Mouse (Mus musculus) adrenal gland, postnatal 36 days (tissue): Measurements from ENCODE around the gene Atp5g2. TPM values are rescaled to one million over a fixed set of nuclear protein-coding genes. Genes with fewer than 3 reads are reported as not detected.
A peak's percentile ranks its signal among the peaks of the same experiment; 100 is the strongest.
"Not testable (repeated sequence)": the region's sequence is repeated elsewhere in the genome, so short reads cannot be mapped to it uniquely, and the experiment has no call there.

Experiments used
- DNase-seq, 2 experiments: peaks; one replicate each; pipeline ENCODE4 v3.0.0; 2021; ENCODE audit warnings: mixed read lengths in 1 of 2
- total RNA-seq, 2 experiments: library from RNA; stranded (reverse); gene quantifications; 2 replicates each; pipeline ENCODE4 v1.2.3; 2021

Gene Atp5g2
- total RNA-seq, 2 experiments from 2014 or later, result 16.8 to 20.8 TPM

- DNase-seq, result no peak
Observed at GRCm38 (mm10) chr15:102669571-102669970, 2.6 kb downstream of the Atp5g2 start.

DNA sequence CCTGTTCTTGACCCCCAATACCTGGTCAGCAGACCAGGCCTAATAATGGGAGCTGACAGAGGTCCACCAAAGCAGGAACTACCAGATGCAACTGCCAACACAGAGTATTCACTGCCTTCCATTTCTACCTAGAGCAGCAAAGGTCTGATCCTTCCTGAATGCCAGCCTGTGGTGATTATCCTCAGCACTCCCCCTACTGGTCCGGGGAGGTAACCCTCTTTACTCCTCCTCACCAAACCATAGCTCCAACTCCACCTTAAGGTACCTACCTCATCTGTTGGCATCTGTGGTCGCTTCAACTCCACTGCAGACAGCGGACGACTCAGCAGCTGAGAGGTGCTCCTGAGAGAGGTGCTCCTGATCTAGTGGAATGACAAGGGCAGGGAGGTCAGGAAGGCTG, 6.7 kb downstream of the Atp5g2 start:
- DNase-seq, result peak; percentile 42 to 77

DNA sequence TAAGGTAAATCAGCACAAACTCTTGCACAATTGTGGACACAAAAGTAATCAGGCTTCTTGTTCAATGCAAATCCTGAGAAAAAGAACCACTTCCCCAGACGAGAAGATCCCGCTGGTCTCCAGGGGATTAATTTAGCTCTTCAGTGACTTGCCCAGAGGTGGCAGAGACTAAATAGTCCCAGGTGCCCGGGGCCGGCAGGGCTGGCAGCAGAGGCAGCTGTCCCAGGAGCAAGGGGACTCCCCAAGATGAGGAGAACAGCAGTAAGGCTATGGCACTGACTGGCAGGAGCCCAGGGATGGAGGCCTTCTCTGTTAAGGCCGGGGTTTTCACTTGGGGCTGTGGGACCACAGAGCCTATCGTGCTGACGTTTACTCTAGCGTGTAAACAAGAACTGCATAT, 8.3 kb downstream of the Atp5g2 start:
- DNase-seq, result no peak

GRCm38 (mm10) chr15:102662601-102663000, 9.6 kb downstream of the Atp5g2 start:
- not testable (repeated sequence) for DNase-seq

DNA sequence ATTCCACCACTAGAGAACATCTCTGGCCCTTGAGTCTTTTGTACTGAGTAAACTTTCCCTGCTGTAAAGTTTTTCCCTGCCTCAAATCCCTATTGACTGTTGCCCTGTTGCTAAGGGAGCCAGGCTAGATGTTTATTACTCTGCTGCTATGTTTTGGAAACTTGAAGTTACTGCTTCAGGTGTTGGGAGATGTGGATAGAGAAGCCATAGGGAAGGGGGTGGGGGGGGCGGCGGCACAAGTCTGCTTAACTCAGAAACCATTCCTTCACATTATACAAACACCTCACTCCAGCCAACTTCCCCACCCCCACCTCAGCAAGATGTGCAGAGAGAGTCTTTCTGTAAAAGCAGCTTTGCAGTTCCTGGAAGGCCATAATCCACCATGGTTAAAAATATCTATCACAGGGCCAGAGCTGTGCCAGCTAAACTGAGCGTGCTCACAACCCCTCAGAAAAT, 14.2 kb downstream of the Atp5g2 start:
- no peak for DNase-seq

- no peak for DNase-seq
Observed at GRCm38 (mm10) chr15:102656658-102657057, 15.5 kb downstream of the Atp5g2 start.

- DNase-seq, result not testable (repeated sequence)
Observed at GRCm38 (mm10) chr15:102651928-102652660, 20.1 kb downstream of the Atp5g2 start.

DNA sequence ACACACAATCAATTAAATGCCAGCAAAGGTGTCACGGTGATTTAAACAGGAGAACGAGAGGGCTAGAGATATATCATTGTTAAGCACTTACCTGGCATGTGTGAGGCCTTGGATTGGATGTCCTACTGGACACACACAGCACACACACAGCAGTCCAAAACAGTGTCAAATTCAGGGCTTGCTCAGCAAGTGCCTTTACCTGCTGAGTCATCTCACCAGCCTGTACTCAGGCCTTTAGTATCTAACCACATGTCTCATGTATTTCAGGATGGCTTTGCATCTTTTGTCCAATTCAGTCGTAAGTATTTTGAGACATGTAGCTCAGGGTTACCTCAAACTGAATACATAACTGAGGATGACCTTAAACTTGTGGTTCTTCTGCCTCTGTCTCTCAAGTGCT, 21.0 kb downstream of the Atp5g2 start:
- DNase-seq, result no peak

- no peak for DNase-seq
Observed at GRCm38 (mm10) chr15:102635817-102636216, 36.3 kb downstream of the Atp5g2 start.

DNA sequence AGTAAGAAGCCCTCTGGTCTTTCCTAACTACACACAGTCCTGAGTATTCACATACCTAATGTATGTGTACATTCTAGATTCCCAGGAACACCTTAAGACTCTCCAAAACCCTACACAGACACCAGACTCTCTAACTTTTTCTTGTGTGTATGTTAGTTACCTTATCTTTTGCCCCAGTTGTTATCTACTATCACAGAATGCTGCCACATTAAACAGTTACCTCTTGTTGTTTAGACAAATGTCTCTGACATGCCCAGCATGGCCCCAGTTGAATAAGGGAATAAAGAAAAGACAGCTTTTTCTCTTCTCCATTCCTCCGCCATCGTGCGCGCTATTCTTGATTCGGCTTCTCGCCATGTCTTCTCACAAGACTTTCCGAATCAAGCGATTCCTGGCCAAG, 37.5 kb downstream of the Atp5g2 start:
- DNase-seq, result no peak

GRCm38 (mm10) chr15:102625687-102626055, 46.5 kb downstream of the Atp5g2 start:
- peak in 1 of 2 experiments; percentile 46 for DNase-seq

GRCm38 (mm10) chr15:102624970-102625686, 47.0 kb downstream of the Atp5g2 start, which contains the start of the genes Gm28047 and Atf7:
TSS of gene Gm28047 (minus strand) at chr15:102625067.
TSS of gene Atf7 (minus strand) at chr15:102625464.
- DNase-seq, result peak; percentile 100

DNA sequence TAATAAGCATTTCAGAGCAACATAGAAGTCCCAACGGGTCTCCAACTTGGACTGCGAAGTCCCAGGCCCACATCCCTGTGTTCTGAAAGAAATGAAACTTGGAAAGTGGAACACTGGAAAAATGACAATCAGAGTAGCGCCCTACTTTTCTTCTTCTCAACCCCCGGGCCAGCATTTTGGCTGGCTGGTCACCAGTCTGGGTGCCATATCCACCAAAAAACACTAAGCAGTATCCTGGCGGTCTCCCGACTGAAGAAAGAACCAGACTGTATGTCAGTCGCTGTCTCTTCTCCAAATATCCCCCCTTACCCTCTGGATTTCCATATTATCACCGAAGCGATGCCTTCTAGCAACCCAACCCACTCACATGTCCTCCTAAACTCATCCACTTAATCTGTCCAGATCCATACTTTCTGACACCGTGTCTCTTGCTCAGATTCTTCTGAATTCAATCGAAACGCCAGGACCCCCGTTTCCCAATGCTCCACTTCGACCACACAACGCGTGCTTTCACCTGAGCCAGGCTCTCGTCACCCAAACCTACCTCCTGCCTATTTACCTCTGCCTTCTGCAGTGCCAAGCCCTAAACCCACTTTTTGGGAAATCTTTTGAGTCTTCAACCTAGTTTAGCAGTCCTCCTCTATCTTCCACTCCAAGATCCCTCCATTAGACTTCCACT, 47.7 kb downstream of the Atp5g2 start:
- peak; percentile 2 to 28 for DNase-seq

DNA sequence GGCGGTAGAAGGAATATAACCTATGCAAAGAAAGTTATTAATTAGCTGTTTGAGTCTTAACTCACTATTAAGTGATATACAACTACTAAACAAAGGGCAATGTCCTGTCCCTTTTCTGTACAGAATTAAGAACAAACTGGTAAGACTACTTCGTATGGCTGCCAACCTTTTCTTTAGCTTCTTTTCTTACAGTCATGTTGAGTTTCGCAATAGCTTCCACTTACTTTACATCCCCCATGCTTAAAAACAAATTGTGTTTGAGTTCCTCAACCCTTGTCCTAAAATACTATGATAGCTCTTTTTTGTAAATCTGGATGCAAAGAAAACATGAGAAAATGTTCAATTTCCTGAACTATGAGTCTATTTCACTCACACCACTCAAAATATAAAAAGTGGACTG, 49.0 kb downstream of the Atp5g2 start:
- no peak for DNase-seq

GRCm38 (mm10) chr15:102622536-102622935, 49.6 kb downstream of the Atp5g2 start:
- no peak for DNase-seq

DNA sequence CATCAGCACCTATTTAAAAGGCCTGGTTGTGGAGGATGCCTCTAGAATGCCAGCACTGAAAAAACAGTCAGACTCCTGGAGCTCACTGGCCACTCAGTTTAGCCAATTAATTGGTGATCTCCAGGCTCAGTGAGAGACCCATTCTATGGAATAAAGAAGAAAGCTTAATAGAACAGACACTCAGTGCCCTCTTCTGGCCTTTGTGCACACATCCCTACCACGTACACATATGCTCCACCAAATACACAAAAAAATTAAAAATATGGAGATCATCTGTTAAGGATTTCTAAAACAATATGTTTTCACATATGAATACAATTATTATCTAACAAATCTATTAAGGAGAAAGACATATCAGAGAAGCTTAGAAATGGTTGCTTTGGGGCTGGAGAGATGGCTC, 51.4 kb downstream of the Atp5g2 start:
- no peak for DNase-seq

DNA sequence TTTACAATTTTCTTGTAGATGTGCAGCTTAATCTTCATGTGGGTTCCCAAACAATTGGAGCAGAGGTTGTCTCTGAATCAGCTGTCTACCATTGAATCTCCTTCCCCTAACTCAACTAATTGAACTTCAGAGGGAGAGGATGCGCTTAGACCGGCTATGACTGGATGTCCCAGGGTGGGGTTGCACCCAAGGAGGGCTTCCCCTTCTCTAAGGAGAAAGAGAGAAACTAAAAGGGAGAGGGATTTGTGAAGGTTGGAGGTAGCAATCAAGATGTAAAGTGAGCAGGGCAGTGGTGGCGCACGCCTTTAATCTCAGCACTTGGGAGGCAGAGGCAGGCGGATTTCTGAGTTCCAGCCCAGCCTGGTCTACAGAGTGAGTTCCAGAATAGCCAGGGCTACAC, 52.7 kb downstream of the Atp5g2 start:
- DNase-seq, result no peak

DNA sequence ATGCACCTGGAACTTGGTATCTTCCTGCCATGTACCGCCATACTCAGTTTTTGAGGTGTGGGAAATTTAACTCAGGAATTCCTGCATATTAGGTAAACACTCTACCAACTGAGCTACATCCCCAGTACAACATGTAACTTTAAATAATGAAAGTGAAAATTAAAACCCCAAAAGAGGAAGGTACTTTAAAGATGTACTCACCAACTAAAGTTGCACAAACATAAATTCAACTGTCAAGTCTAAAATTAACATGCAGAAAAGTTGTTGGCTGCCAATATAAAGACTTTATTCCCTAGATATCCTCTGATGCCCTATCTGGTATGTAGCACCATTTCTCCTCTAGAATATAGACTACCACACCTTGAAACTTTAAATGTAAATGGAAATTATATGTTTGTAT, 54.5 kb downstream of the Atp5g2 start:
- DNase-seq, result no peak

DNA sequence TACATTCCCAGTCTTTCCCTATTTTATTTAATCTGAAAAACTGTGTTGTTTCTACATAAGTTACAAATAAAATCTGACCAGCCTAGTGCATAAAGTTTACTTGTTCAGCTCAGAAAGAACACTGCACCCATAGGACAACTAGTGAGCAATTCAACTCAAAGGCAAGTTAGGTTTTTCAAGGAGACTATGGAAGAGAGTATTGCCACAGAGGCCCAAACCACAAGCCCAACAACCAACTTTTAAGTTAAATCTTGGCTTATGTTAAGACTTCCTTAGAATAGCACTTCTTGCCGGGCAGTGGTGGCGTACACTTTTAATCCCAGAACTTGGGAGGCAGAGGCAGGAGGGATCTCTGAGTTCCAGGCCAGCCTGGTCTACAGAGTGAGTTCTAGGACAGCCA, 56.0 kb downstream of the Atp5g2 start:
- DNase-seq, result no peak

- no peak for DNase-seq
Observed at GRCm38 (mm10) chr15:102614224-102614623, 57.9 kb downstream of the Atp5g2 start.

GRCm38 (mm10) chr15:102612966-102613365, 59.2 kb downstream of the Atp5g2 start:
- DNase-seq, result no peak
